In genomic region chr1:82839614-82840421, GRCm38 (mm10) we compare ENCODE assay signal across 8 mouse cellular contexts. TPM values are rescaled to one million over a fixed set of nuclear protein-coding genes. Genes with fewer than 3 reads are reported as not detected.
DNase-seq lines count a peak whose midpoint lies in the region; ATAC-seq and TF ChIP-seq lines count a peak whose summit lies in the region.

No protein-coding gene starts in this region.

- TF ChIP-seq POLR2A in cerebellum, adult 2 months (IDR thresholded peaks at IDR 0.05; ENCODE audit: borderline replicate concordance, insufficient read depth, low read length), result no peak
- TF ChIP-seq POLR2A in spleen, adult 2 months (IDR thresholded peaks at IDR 0.05; ENCODE audit: low read depth, low read length), result no peak

- under 1% methylated on average over 84 of the region's 86 CpGs for WGBS in cerebellum, adult 2 months
- 1% methylated on average over 80 of the region's 86 CpGs for WGBS in spleen, adult 2 months
- under 1% methylated on average over 72 of the region's 86 CpGs for WGBS in forebrain, embryonic 15.5 days
- WGBS in limb, embryonic 10.5 days, result 1% methylated on average over 85 of the region's 86 CpGs
- under 1% methylated on average over 71 of the region's 86 CpGs for WGBS in midbrain, embryonic 11.5 days

- no peak for TF ChIP-seq CTCF in cerebellum, adult 2 months (IDR thresholded peaks at IDR 0.05; ENCODE audit: borderline replicate concordance, insufficient read depth, low read depth, low read length)
- TF ChIP-seq CTCF in spleen, adult 2 months (IDR thresholded peaks at IDR 0.05; ENCODE audit: extremely low read depth, insufficient read depth, insufficient read length, insufficient replicate concordance), result no peak

- H3K27ac ChIP-seq in cerebellum, adult 2 months (ENCODE audit: insufficient read depth, low read length), result peak overlapping the region; percentile 61; the same call in 1 of the 2 replicates
- H3K27ac ChIP-seq in spleen, adult 2 months (ENCODE audit: insufficient read depth, low read length), result peak overlapping the region; percentile 85
- H3K27ac ChIP-seq in forebrain, embryonic 15.5 days (replicated peaks), result peak overlapping the region; percentile 88
- peak overlapping the region; percentile 90 for H3K27ac ChIP-seq in limb, embryonic 10.5 days
- H3K27ac ChIP-seq in midbrain, embryonic 11.5 days (ENCODE audit: low read depth, low read length), result peak overlapping the region; percentile 73; the same call in 1 of the 2 replicates

- no peaks in the 10 kb centered on the region for H3K27me3 ChIP-seq in cerebellum, adult 2 months (ENCODE audit: control insufficient read depth, insufficient read depth, low read length)
- no peaks in the 10 kb centered on the region for H3K27me3 ChIP-seq in spleen, adult 2 months (ENCODE audit: control insufficient read depth, insufficient read depth, low read length)
- H3K27me3 ChIP-seq in forebrain, embryonic 15.5 days, result no peaks in the 10 kb centered on the region
- no peaks in the 10 kb centered on the region for H3K27me3 ChIP-seq in limb, embryonic 10.5 days (ENCODE audit: low read depth, poor library complexity, severe bottlenecking)
- H3K27me3 ChIP-seq in midbrain, embryonic 11.5 days (ENCODE audit: control insufficient read depth, insufficient read depth, low read length), result no peaks in the 10 kb centered on the region

- peak overlapping the region; percentile 64 for H3K4me2 ChIP-seq in forebrain, embryonic 15.5 days (replicated peaks)
- H3K4me2 ChIP-seq in midbrain, embryonic 11.5 days, result peak overlapping the region; percentile 75

- H3K9me3 ChIP-seq in forebrain, embryonic 15.5 days, result no peaks in the 10 kb centered on the region
- H3K9me3 ChIP-seq in limb, embryonic 10.5 days (replicated peaks), result no peaks in the 10 kb centered on the region
- H3K9me3 ChIP-seq in midbrain, embryonic 11.5 days (ENCODE audit: control insufficient read depth, low read length), result no peaks in the 10 kb centered on the region

- no peak for DNase-seq in cerebellum, adult 2 months
- DNase-seq in cerebellum, adult 9-11 months, result no peak
- no peak for DNase-seq in spleen, adult 2 months (ENCODE audit: low read depth in 1 of 2, low spot score in 2 of 2)
- no peak for DNase-seq in spleen, adult 12 weeks (ENCODE audit: low spot score)
- no peak for DNase-seq in limb, embryonic 10.5 days (ENCODE audit: low spot score)
- peak; percentile 85 for DNase-seq in midbrain, embryonic 11.5 days (ENCODE audit: low spot score, missing footprints)
- no peak for DNase-seq in ovary, postnatal 36 days (ENCODE audit: low spot score)

- peak overlapping the region; percentile 66 for H3K4me3 ChIP-seq in cerebellum, adult 2 months (replicated peaks; ENCODE audit: insufficient read depth, low read depth, low read length)
- H3K4me3 ChIP-seq in spleen, adult 2 months (ENCODE audit: extremely low read depth, insufficient read depth, insufficient read length), result peak overlapping the region; percentile 92
- H3K4me3 ChIP-seq in forebrain, embryonic 15.5 days, result peak overlapping the region; percentile 99
- peak overlapping the region; percentile 100 for H3K4me3 ChIP-seq in limb, embryonic 10.5 days
- peak overlapping the region; percentile 99 for H3K4me3 ChIP-seq in midbrain, embryonic 11.5 days (ENCODE audit: low read depth, low read length)

- peak overlapping the region; percentile 94 for H3K9ac ChIP-seq in forebrain, embryonic 15.5 days (replicated peaks)
- peak overlapping the region; percentile 97 for H3K9ac ChIP-seq in midbrain, embryonic 11.5 days (ENCODE audit: low read length)

- H3K36me3 ChIP-seq in spleen, adult 2 months (ENCODE audit: control insufficient read depth, insufficient read depth, low read length), result no peaks in the 10 kb centered on the region
- H3K36me3 ChIP-seq in forebrain, embryonic 15.5 days, result peaks cover 3% of the 10 kb centered on the region; the same call in 1 of the 2 replicates
- peaks cover 18% of the 10 kb centered on the region for H3K36me3 ChIP-seq in limb, embryonic 10.5 days
- no peaks in the 10 kb centered on the region for H3K36me3 ChIP-seq in midbrain, embryonic 11.5 days (ENCODE audit: control insufficient read depth, insufficient read depth, low read length)

- ATAC-seq in forebrain, embryonic 15.5 days (replicated peaks), result peak; percentile 80
- peak; percentile 82 for ATAC-seq in midbrain, embryonic 11.5 days (ENCODE audit: low FRiP score)

- H3K4me1 ChIP-seq in cerebellum, adult 2 months (ENCODE audit: control insufficient read depth, insufficient read depth, low read length), result peaks cover 14% of the 10 kb centered on the region
- H3K4me1 ChIP-seq in spleen, adult 2 months (ENCODE audit: control insufficient read depth, insufficient read depth, insufficient read length), result peaks cover 6% of the 10 kb centered on the region
- H3K4me1 ChIP-seq in forebrain, embryonic 15.5 days, result peaks cover 39% of the 10 kb centered on the region
- peaks cover 18% of the 10 kb centered on the region for H3K4me1 ChIP-seq in limb, embryonic 10.5 days
- peaks cover 10% of the 10 kb centered on the region for H3K4me1 ChIP-seq in midbrain, embryonic 11.5 days (ENCODE audit: control insufficient read depth, insufficient read depth, low read length)

RNA-seq across cellular contexts. Expression of gene Agfg1, which starts 0.5 kb away (rescaled TPM):
- 43.1 and 47.2 TPM in 2 replicates for polyA plus RNA-seq in cerebellum, adult 2 months (2012; rRNA removed)
- polyA plus RNA-seq in spleen, adult 2 months (2012; rRNA removed), result 32.2 and 41.1 TPM in 2 replicates
- 34.6 and 36.8 TPM in 2 replicates for polyA plus RNA-seq in forebrain, embryonic 15.5 days (2015; fragmentation: Nextera tagmentation; extraction: Ambion mirVana)
- 26.9 and 30.5 TPM in 2 replicates for polyA plus RNA-seq in limb, embryonic 10.5 days (2016; fragmentation: Nextera tagmentation; extraction: Ambion mirVana)
- 48.7 and 49.3 TPM in 2 replicates for polyA plus RNA-seq in midbrain, embryonic 11.5 days (2014; fragmentation: Nextera tagmentation; extraction: Ambion mirVana)
